Mouse (Mus musculus) lung, embryonic 14.5 days (tissue): ENCODE results near the gene Efl1. TPM values are rescaled to one million over a fixed set of nuclear protein-coding genes. Genes with fewer than 3 reads are reported as not detected.
"Not testable (repeated sequence)": the region's sequence is repeated elsewhere in the genome, so short reads cannot be mapped to it uniquely, and the experiment has no call there.

Source experiments
- ATAC-seq: fragments of 200-750 bp; cut with Nextera tagmentation; 2 replicates; pipeline ENCODE4 v1.8.0; 2017; ENCODE audit warnings: mild to moderate bottlenecking, moderate TSS enrichment, moderate library complexity; ENCODE audit not compliant: insufficient read depth
- DNase-seq: peaks from one replicate; pipeline ENCODE4 v3.0.0-alpha.2; 2015
- H3K27ac ChIP-seq: fragments of 300-500 bp; sonication (generic); 2 replicates; pipeline ENCODE4 v1.5.1; 2014; ENCODE audit warnings: low read depth, mild to moderate bottlenecking, moderate library complexity
- H3K27me3 ChIP-seq: fragments of 300-500 bp; sonication (generic); 2 replicates; pipeline ENCODE4 v1.6.1; 2014; ENCODE audit warnings: low read length, control low read depth; ENCODE audit not compliant: insufficient read depth
- H3K36me3 ChIP-seq: fragments of 300-500 bp; sonication (generic); 2 replicates; pipeline ENCODE4 v1.6.1; 2014; ENCODE audit warnings: control low read depth; ENCODE audit not compliant: insufficient read depth
- H3K4me1 ChIP-seq: fragments of 300-500 bp; sonication (generic); 2 replicates; pipeline ENCODE4 v1.6.1; 2014; ENCODE audit warnings: antibody characterized with exemption, control low read depth; ENCODE audit not compliant: insufficient read depth
- H3K4me2 ChIP-seq: fragments of 300-500 bp; sonication (generic); 2 replicates; pipeline ENCODE4 v1.6.1; 2014; ENCODE audit warnings: mild to moderate bottlenecking
- H3K4me3 ChIP-seq: fragments of 300-500 bp; sonication (generic); 2 replicates; pipeline ENCODE4 v1.5.1; 2014; ENCODE audit warnings: low read depth, low read length
- H3K9ac ChIP-seq: fragments of 300-500 bp; sonication (generic); 2 replicates; pipeline ENCODE4 v1.6.1; 2014
- H3K9me3 ChIP-seq: fragments of 300-500 bp; sonication (generic); 2 replicates; pipeline ENCODE4 v1.6.1; 2016; ENCODE audit warnings: low read depth, low read length, control low read depth
- CTCF ChIP-seq: IDR thresholded peaks from 2 replicates; pipeline ENCODE4 v1.5.1; 2016; ENCODE audit warnings: antibody characterized with exemption, low read depth
- WGBS: fragments of 180-500 bp; shearing (Covaris S2); extraction: QIAGEN DNeasy Blood & Tissue Kit; methylation state at CpG from one replicate; pipeline ENCODE4 v1.1.7; 2014; 5-methylcytosine and 5-hydroxymethylcytosine counted together
- polyA plus RNA-seq: library from polyadenylated mRNA; unstranded; fragments of >200 nt; fragmentation: Nextera tagmentation; extraction: Ambion mirVana; gene quantifications from 2 replicates; pipeline ENCODE4 v1.2.1, GENCODE M21; 2014

The Efl1 gene
- polyA plus RNA-seq, 1 experiment from 2014 or later, result 30.1 TPM

DNA sequence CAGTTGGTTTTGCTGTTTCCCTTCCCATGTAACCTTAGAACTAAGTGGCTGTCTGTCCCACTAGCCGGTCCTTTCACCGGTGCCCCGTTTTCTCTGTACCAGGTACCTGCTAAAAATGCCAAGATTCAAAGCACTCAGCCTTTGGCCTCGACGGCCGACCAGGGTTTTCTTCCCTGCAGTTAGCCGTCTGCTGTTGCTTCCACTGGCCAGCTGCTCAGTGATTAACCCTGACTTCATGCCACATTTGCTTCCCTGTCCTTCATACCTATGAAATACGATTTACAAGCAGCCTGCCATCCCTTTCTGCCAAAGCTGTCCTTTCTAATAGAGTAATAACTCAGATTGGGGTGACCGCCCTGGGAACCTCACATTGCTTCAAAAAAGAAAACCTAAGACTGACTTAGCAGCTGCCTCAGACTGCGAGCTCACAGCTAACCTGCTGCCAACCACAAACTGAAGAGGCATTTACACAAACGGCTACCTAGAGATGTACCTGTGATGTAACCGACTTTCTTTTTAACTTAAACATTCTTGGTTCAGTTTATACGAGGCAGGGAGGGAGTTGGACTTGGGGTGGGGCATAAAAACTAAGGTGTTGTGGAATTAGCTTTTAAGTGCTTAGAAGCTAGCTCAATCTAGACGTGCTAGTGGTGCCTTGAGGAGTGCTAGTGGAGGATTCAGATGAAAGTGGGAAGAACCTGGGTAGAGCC is 77.5 kb downstream of the Efl1 start:
- WGBS, result 64% methylated on average over 14 of the region's 14 CpGs
- Histone ChIP-seq H3K9me3 (no peaks in the 10 kb centered on the region), H3K9ac (no peak overlapping the region), H3K4me3 (no peak overlapping the region), H3K27ac (no peak overlapping the region), H3K4me1 (no peaks in the 10 kb centered on the region), H3K36me3 (no peaks in the 10 kb centered on the region), H3K4me2 (no peak overlapping the region), H3K27me3 (no peaks in the 10 kb centered on the region)
- DNase-seq (no peak), ATAC-seq (no peak)
- TF ChIP-seq CTCF, result no peak

DNA sequence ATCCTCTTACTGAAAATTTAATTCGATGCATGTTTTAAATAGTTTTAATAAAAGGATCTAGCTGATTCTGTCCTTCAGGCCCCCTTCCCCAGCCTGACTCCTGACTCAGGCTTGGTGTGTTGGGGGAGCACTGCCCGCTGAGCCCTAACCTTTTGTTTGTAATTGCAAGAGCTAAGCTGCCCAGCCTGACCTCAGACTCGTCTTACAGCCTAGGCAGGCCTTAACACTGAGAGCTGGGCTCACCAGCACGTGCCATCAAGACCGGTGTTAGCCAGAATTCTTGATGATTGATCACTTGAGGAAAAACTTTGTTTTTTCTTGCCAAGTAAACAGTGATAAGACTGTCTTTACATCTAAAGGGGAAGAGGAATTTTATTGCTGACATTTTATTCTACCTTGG is 78.7 kb downstream of the Efl1 start:
- WGBS, result 29% methylated on average over 5 of the region's 5 CpGs
- Histone ChIP-seq H3K36me3 (no peaks in the 10 kb centered on the region), H3K4me3 (no peak overlapping the region), H3K9me3 (no peaks in the 10 kb centered on the region), H3K4me1 (no peaks in the 10 kb centered on the region), H3K27me3 (no peaks in the 10 kb centered on the region), H3K9ac (no peak overlapping the region), H3K27ac (no peak overlapping the region), H3K4me2 (no peak overlapping the region)
- DNase-seq (peak; percentile 45), ATAC-seq (no peak)
- TF ChIP-seq CTCF, result no peak

DNA sequence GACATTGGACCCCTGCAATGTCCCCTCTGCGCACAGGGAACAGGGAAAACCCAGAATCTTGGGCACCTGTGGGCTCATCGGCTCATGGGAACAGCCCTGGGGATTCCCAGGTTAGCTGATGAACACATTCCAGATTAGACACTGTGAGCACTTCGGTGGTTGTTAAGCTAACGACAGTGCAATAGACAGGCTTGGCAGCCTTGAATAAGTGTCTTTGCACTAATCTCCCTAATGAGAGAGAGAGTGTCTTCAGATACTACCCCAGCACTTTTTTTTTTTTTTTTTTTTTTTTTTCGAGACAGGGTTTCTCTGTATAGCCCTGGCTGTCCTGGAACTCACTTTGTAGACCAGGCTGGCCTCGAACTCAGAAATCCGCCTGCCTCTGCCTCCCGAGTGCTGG is 80.6 kb downstream of the Efl1 start:
- DNase-seq, H3K4me1 ChIP-seq, H3K36me3 ChIP-seq, H3K4me2 ChIP-seq, H3K9ac ChIP-seq, H3K4me3 ChIP-seq, H3K27ac ChIP-seq, H3K27me3 ChIP-seq, ATAC-seq, H3K9me3 ChIP-seq: not testable (repeated sequence)
- WGBS, result 98% methylated on average over 6 of the region's 8 CpGs

DNA sequence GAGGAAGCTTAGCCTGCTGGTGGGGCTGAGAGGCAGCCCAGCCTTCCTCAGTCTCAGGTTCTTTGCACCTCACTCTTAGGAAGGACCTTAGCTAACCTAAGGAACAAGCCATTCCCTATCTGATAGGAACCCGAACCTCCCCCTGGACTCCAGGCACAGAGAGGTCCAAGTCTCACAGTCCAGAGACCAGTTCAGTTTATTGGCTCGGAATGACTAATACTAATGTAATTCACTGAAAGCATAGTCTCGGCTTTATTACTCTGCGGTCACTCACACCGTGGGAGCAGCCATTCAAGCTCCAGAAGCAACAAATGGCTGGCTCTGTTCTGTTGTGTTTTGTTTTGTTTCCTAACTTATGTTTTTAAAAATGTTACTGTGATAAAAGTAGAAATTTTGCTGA is 84.7 kb downstream of the Efl1 start:
- Histone ChIP-seq H3K9ac (no peak overlapping the region), H3K4me1 (no peaks in the 10 kb centered on the region), H3K9me3 (no peaks in the 10 kb centered on the region), H3K36me3 (no peaks in the 10 kb centered on the region), H3K27me3 (no peaks in the 10 kb centered on the region), H3K4me3 (no peak overlapping the region), H3K4me2 (no peak overlapping the region), H3K27ac (no peak overlapping the region)
- no peak for TF ChIP-seq CTCF
- no peak for ATAC-seq
- 75% methylated on average over 5 of the region's 5 CpGs for WGBS
- no peak for DNase-seq

DNA sequence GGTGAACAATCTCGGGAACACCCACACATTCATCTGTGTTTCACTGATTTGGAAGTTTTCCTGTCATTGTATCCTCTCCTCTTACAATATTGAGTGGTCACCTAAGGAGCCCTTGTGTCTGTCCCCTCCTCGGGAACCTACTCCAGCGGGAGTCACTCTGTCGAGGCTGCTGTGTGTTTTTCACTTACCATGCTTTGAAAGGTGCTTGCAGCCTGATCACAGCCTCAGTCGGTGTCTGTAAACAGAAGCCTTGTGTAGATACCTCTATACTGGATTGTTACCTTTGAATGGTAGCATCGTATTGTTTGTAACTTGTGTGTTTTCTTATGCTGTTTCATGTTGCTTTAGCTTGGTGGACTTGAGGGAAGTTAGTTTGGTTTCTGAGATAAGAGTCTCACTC is 85.6 kb downstream of the Efl1 start:
- no peak for ATAC-seq
- Histone ChIP-seq H3K27me3 (no peaks in the 10 kb centered on the region), H3K9me3 (no peaks in the 10 kb centered on the region), H3K4me2 (no peak overlapping the region), H3K27ac (no peak overlapping the region), H3K4me3 (no peak overlapping the region), H3K9ac (no peak overlapping the region), H3K4me1 (no peaks in the 10 kb centered on the region), H3K36me3 (no peaks in the 10 kb centered on the region)
- 57% methylated on average over 6 of the region's 6 CpGs for WGBS
- DNase-seq, result no peak
- TF ChIP-seq CTCF, result no peak

DNA sequence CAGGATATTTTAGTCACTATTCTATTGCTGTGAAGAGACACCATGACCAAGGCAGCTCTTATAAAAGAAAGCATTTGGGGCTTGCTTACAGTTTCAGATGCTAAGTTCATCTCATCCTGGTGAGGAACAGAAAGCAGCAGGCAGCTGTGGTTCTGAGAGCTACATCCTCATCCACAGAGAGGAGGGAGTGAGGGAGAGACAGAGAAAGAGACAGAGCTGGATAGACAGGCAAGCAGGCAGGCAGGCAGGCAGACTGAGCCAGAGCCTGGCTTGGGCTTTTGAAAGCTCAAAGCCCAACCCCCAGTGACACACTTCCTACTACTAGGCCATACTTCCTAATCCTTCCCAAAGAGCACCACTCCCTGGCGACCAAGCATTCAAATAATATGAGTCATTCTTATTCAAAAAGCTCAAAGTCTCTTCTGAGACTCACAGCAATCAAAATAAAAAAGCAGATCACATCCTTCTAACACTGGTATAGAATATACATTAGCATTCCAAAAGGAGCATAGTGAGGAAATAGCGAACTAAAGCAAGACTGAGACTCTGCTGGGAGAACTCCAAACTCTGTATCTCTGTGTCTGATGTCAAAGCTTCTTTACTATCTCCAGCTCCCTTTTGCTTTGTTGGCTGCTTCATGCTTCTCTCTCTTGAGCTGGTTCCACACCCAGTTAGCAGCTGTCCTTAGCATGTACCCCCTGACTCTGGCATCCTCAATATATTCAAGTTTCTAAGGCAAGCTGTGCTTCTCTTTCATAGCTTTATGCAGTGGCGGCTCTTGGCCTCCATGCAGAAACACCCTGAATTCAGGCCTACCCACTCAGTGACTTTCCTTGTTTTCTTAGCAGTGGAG is 86.6 kb downstream of the Efl1 start:
- H3K27me3 ChIP-seq, result no peaks in the 10 kb centered on the region
- no peak overlapping the region for H3K4me2 ChIP-seq
- WGBS, result 83% methylated on average over 3 of the region's 3 CpGs
- H3K9ac ChIP-seq, result no peak overlapping the region
- H3K9me3 ChIP-seq, result no peaks in the 10 kb centered on the region
- H3K4me3 ChIP-seq, result no peak overlapping the region
- H3K27ac ChIP-seq, result no peak overlapping the region
- ATAC-seq (no peak), DNase-seq (no peak)
- no peak for TF ChIP-seq CTCF
- no peaks in the 10 kb centered on the region for H3K4me1 ChIP-seq
- H3K36me3 ChIP-seq, result no peaks in the 10 kb centered on the region

DNA sequence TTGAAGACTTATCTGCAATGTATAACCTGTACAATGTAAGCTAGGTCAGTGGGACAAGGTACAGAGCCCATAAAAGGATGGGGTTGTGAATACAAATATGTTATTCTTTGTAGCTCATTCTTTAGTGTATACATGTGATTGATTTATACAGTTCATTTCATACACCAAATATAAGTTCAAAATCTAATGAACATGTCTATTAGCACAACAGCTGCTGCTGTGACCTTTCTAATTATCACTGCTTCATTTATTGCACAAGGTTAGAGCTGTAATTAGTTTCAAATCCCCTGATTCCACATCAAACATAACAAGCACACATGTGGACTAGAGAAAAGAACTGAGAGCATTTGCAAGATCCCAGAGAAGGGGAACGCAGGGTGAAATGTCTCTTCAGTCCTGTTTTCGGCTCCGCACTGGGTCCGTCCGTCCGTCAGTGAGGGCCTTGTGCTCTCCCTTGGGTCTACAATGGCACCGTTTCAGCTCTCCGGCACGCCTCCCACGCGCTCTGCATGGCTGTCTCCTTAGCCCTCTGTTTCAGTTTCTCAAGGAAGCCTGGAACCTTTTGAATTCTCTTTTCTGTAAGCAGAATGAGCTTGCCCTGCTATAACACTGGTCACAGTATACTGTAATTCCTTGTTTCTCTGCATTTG is 94.8 kb downstream of the Efl1 start:
- H3K27me3 ChIP-seq, result no peaks in the 10 kb centered on the region
- no peak overlapping the region for H3K4me3 ChIP-seq
- ATAC-seq, result no peak
- no peak for DNase-seq
- H3K27ac ChIP-seq, result no peak overlapping the region
- 83% methylated on average over 11 of the region's 11 CpGs for WGBS
- no peaks in the 10 kb centered on the region for H3K4me1 ChIP-seq
- no peak overlapping the region for H3K9ac ChIP-seq
- H3K4me2 ChIP-seq, result no peak overlapping the region
- H3K9me3 ChIP-seq, result no peaks in the 10 kb centered on the region
- TF ChIP-seq CTCF, result no peak
- no peaks in the 10 kb centered on the region for H3K36me3 ChIP-seq
